9 mouse cellular contexts compared by ENCODE assay signal in the genomic region with DNA sequence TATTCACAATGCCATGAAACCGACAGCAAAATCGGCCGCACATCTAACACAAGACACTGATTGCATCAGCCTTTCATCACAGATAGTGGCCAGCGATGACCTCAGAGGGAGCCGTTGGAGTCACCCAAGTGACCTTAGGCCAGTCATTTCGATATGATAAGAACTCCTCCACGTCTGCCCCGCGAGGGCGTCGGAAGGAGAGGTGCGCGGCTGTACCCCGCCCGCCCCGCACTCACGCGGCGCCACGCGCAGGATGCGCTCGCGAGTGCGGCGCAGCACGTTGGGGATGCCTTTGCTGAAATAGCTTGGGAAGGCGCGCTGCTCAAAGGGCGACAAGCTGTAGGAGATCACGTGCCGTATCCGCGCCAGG. TPM values are rescaled to one million over a fixed set of nuclear protein-coding genes. Genes with fewer than 3 reads are reported as not detected.
A peak's percentile ranks its signal among the peaks of the same experiment; 100 is the strongest.
DNase-seq lines count a peak whose midpoint lies in the region; ATAC-seq and TF ChIP-seq lines count a peak whose summit lies in the region.
"Had no signal": no experiment of that assay in that cellular context is flagged by ENCODE, and none has a peak within 500 bp of the region (broad histone marks: within the 10 kb centered on the region; RNA-seq: fewer than 3 reads in every experiment).

No protein-coding gene starts in this region.

- in situ Hi-C loops in Patski (cut with MboI; ENCODE audit: low pct_unique_long_range_greater_than_20kb): no loop called here

- peak overlapping the region; percentile 76 for H3K4me2 ChIP-seq in kidney, embryonic 14.5 days (replicated peaks; ENCODE audit: low read depth, low read length)
- H3K4me2 ChIP-seq in forebrain, embryonic 13.5 days: peak overlapping the region; percentile 82
- peak overlapping the region; percentile 87 for H3K4me2 ChIP-seq in liver, embryonic 15.5 days

- no peak for TF ChIP-seq CTCF in Patski (IDR thresholded peaks at IDR 0.05)

- under 1% methylated on average over 34 of the region's 34 CpGs for WGBS in kidney, embryonic 14.5 days
- under 1% methylated on average over 34 of the region's 34 CpGs for WGBS in forebrain, embryonic 13.5 days
- under 1% methylated on average over 34 of the region's 34 CpGs for WGBS in liver, embryonic 15.5 days (ENCODE audit: insufficient replicate concordance)

- peak overlapping the region; percentile 10; the same call in 1 of the 2 replicates for H3K27ac ChIP-seq in kidney, embryonic 14.5 days (ENCODE audit: low read depth, low read length)
- peak overlapping the region; percentile 79 for H3K27ac ChIP-seq in forebrain, embryonic 13.5 days
- H3K27ac ChIP-seq in liver, embryonic 15.5 days (replicated peaks): peak overlapping the region; percentile 90

- DNase-seq in kidney, adult 8-10 months: no peak
- DNase-seq in Patski (ENCODE audit: low read depth, low spot score): no peak
- peak; percentile 10 for DNase-seq in telencephalon, adult 2 months (ENCODE audit: low read depth, low spot score)
- no peak for DNase-seq in cerebellum, adult 11 months
- DNase-seq in thymus, postnatal 4 days: no peak

- peak; percentile 43; the same call in 1 of the 2 replicates for ATAC-seq in kidney, embryonic 14.5 days (ENCODE audit: low FRiP score, low TSS enrichment)
- peak; percentile 17 for ATAC-seq in Patski
- ATAC-seq in forebrain, embryonic 13.5 days: peak; percentile 66; the same call in 1 of the 2 replicates
- ATAC-seq in liver, embryonic 15.5 days (ENCODE audit: insufficient read depth): peak; percentile 29

- H3K36me3 ChIP-seq in kidney, embryonic 14.5 days (ENCODE audit: control insufficient read depth, insufficient read depth, low read length): peaks cover 10% of the 10 kb centered on the region
- peaks cover 20% of the 10 kb centered on the region for H3K36me3 ChIP-seq in forebrain, embryonic 13.5 days (ENCODE audit: poor library complexity, severe bottlenecking)
- H3K36me3 ChIP-seq in liver, embryonic 15.5 days (replicated peaks): peaks cover 14% of the 10 kb centered on the region

- H3K9ac ChIP-seq in kidney, embryonic 14.5 days (ENCODE audit: low read depth, low read length): peak overlapping the region; percentile 92
- peak overlapping the region; percentile 83 for H3K9ac ChIP-seq in forebrain, embryonic 13.5 days
- peak overlapping the region; percentile 87 for H3K9ac ChIP-seq in liver, embryonic 15.5 days

- H3K4me1 ChIP-seq in kidney, embryonic 14.5 days (ENCODE audit: control insufficient read depth, insufficient read depth, low read length): peaks cover 11% of the 10 kb centered on the region; the same call in 1 of the 2 replicates
- H3K4me1 ChIP-seq in forebrain, embryonic 13.5 days: peaks cover 16% of the 10 kb centered on the region
- H3K4me1 ChIP-seq in liver, embryonic 15.5 days (replicated peaks): peaks cover 48% of the 10 kb centered on the region

- no peaks in the 10 kb centered on the region for H3K9me3 ChIP-seq in kidney, embryonic 14.5 days (ENCODE audit: control insufficient read depth, low read length)
- H3K9me3 ChIP-seq in forebrain, embryonic 13.5 days (replicated peaks): no peaks in the 10 kb centered on the region
- H3K9me3 ChIP-seq in liver, embryonic 15.5 days (replicated peaks): no peaks in the 10 kb centered on the region

- POLR2A ChIA-PET in Patski (lab: Charles Lee): no interaction called here

- CTCF ChIA-PET in Patski (lab: Charles Lee): interaction anchor here (1.2 kb wide), 1 partner anchor 13 kb away, joined by 3 read pairs; no protein-coding TSS in a partner anchor

- no peaks in the 10 kb centered on the region for H3K27me3 ChIP-seq in kidney, embryonic 14.5 days (ENCODE audit: control insufficient read depth, insufficient read depth, low read length)
- no peaks in the 10 kb centered on the region for H3K27me3 ChIP-seq in Patski
- no peaks in the 10 kb centered on the region; the same call in 1 of the 2 replicates for H3K27me3 ChIP-seq in forebrain, embryonic 13.5 days
- H3K27me3 ChIP-seq in liver, embryonic 15.5 days: no peaks in the 10 kb centered on the region

- peak overlapping the region; percentile 79 for H3K4me3 ChIP-seq in kidney, embryonic 14.5 days (ENCODE audit: low read length)
- H3K4me3 ChIP-seq in forebrain, embryonic 13.5 days: peak overlapping the region; percentile 75
- H3K4me3 ChIP-seq in liver, embryonic 15.5 days (replicated peaks): peak overlapping the region; percentile 96

RNA-seq across cellular contexts. Expression of a gene that starts 0.3 kb away (rescaled TPM):
- polyA plus RNA-seq in kidney, embryonic 14.5 days (2014; fragmentation: Nextera tagmentation; extraction: Ambion mirVana): 574 and 755 TPM in 2 replicates
- 664 TPM for polyA plus RNA-seq in Patski (2021)
- 677 and 698 TPM in 2 replicates for polyA plus RNA-seq in forebrain, embryonic 13.5 days (2015; fragmentation: Nextera tagmentation; extraction: Ambion mirVana)
- polyA plus RNA-seq in liver, embryonic 15.5 days (2015; fragmentation: Nextera tagmentation; extraction: Ambion mirVana): 473 and 512 TPM in 2 replicates

RNA-seq across cellular contexts. Expression of a gene that starts 0.5 kb away (rescaled TPM):
- 0.70 and 1.2 TPM in 2 replicates for polyA plus RNA-seq in kidney, embryonic 14.5 days (2014; fragmentation: Nextera tagmentation; extraction: Ambion mirVana)
- 0.08 TPM for polyA plus RNA-seq in Patski (2021)
- 2.1 and 2.7 TPM in 2 replicates for polyA plus RNA-seq in forebrain, embryonic 13.5 days (2015; fragmentation: Nextera tagmentation; extraction: Ambion mirVana)
- 0.13 and 0.24 TPM in 2 replicates for polyA plus RNA-seq in liver, embryonic 15.5 days (2015; fragmentation: Nextera tagmentation; extraction: Ambion mirVana)

RNA-seq across cellular contexts. Expression of a gene that starts 7.3 kb away (rescaled TPM):
- polyA plus RNA-seq in kidney, embryonic 14.5 days (2014; fragmentation: Nextera tagmentation; extraction: Ambion mirVana): not detected in 2 replicates
- 0.12 TPM for polyA plus RNA-seq in Patski (2021)
- 0.49 TPM in 1 of 2 replicates, not detected in the other for polyA plus RNA-seq in forebrain, embryonic 13.5 days (2015; fragmentation: Nextera tagmentation; extraction: Ambion mirVana)
- 49.7 and 54.7 TPM in 2 replicates for polyA plus RNA-seq in liver, embryonic 15.5 days (2015; fragmentation: Nextera tagmentation; extraction: Ambion mirVana)
- polyA plus RNA-seq: brain, embryonic 14.5 days had no signal

RNA-seq across cellular contexts. Expression of a gene that starts 26.6 kb away (rescaled TPM):
- polyA plus RNA-seq in kidney, embryonic 14.5 days (2014; fragmentation: Nextera tagmentation; extraction: Ambion mirVana): 0.16 TPM in 1 of 2 replicates, not detected in the other
- not detected for polyA plus RNA-seq in Patski (2021)
- not detected in 2 replicates for polyA plus RNA-seq in forebrain, embryonic 13.5 days (2015; fragmentation: Nextera tagmentation; extraction: Ambion mirVana)
- polyA plus RNA-seq in liver, embryonic 15.5 days (2015; fragmentation: Nextera tagmentation; extraction: Ambion mirVana): 0.09 and 0.13 TPM in 2 replicates
- polyA plus RNA-seq: brain, embryonic 14.5 days had no signal

RNA-seq across cellular contexts. Expression of a gene that starts 26.7 kb away (rescaled TPM):
- 1.2 and 1.9 TPM in 2 replicates for polyA plus RNA-seq in kidney, embryonic 14.5 days (2014; fragmentation: Nextera tagmentation; extraction: Ambion mirVana)
- polyA plus RNA-seq in Patski (2021): not detected
- polyA plus RNA-seq in forebrain, embryonic 13.5 days (2015; fragmentation: Nextera tagmentation; extraction: Ambion mirVana): 1.2 and 1.3 TPM in 2 replicates
- polyA plus RNA-seq in liver, embryonic 15.5 days (2015; fragmentation: Nextera tagmentation; extraction: Ambion mirVana): 2.9 and 4.0 TPM in 2 replicates

Comparison
In these comparisons a context has a peak if more than half of its experiments do, and no peak if none do; other contexts are left out.
1. H3K27ac ChIP-seq: peak in every context shown above with its lines; median percentile 90 in liver, embryonic 15.5 days; 79 in forebrain, embryonic 13.5 days; 10 in kidney, embryonic 14.5 days.
2. RNA of a gene that starts 7.3 kb away (polyA plus RNA-seq): 49.7 to 54.7 TPM in liver, embryonic 15.5 days; 0.49 TPM in forebrain, embryonic 13.5 days, not detected in kidney, embryonic 14.5 days and 0.12 TPM in Patski (single experiment); every median in the first group is over 10 times any median in the second.
3. Peak in every context shown above with its lines, with median percentiles within 50 percentile points of each other: ATAC-seq, H3K4me2 ChIP-seq, H3K4me3 ChIP-seq and H3K9ac ChIP-seq.